Mouse (Mus musculus) bone marrow macrophage, adult 2 months (primary cell): ENCODE measurements around the gene Plagl2.

Experiments
- CTCF ChIP-seq: IDR thresholded peaks from 2 replicates; pipeline ENCODE4 v1.5.1; 2012; ENCODE audit warnings: low read depth, mild to moderate bottlenecking, low read length, moderate library complexity
- POLR2A ChIP-seq: IDR thresholded peaks from 2 replicates; pipeline ENCODE4 v1.6.1; 2012; ENCODE audit warnings: mild to moderate bottlenecking, low read depth, low read length, borderline replicate concordance

GRCm38 (mm10) chr2:153202766-153203165 lies 38.5 kb downstream of the Plagl2 start:
- TF ChIP-seq POLR2A (no peak), CTCF (no peak)
